ENCODE assay signal across 8 mouse cellular contexts in the genomic region with DNA sequence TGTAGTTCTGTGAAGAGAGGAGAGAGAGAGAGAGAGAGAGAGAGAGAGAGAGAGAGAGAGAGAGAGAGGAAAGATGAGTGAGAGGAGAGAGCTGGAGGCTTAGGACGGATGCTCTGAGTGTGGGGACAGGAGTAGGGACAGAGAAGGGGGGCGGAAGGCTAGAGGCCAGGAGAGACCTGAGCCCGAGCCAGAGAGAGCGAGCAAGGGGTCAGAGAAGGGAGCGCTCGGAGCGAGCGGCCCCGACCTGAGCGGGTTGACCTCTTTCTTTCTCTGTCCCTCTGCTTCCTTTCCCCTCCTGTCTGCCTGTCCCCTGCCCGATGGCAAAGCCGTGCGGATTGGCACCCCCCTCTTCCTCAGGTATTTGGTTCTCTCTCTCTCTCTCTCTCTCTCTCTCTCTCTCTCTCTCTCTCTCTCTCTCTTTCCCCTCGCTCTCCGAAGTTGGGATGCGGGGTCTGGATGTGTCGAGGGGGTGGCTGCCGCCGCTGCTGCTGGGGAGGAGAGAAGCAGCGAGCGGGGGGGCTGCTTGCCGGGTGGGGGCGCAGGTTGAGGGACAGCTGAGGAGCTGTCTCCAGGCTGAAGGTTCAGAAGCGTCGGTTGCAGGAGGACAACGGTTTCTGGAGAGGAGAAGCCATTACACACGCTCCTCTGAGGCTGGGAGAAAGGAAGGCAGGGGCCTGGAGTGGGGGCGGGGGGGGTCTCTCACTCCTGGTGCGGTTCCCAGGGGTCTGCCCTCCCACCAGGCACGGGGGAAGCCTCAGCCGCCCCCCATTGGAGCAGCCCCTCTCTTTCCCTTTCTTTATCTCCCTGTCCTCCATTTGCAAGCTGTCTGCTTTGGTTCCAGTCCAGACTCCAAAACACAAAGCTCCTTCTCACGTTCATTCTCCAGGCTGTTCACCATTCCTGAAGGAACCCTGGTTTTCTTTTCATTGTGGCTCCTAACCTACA. TPM values are rescaled to one million over a fixed set of nuclear protein-coding genes. Genes with fewer than 3 reads are reported as not detected.
DNase-seq lines count a peak whose midpoint lies in the region; ATAC-seq and TF ChIP-seq lines count a peak whose summit lies in the region.

No protein-coding gene starts in this region.

- TF ChIP-seq EP300 in stomach, postnatal 0 days (optimal IDR thresholded peaks at IDR 0.05), result no peak

- peak overlapping the region; percentile 85 for H3K4me2 ChIP-seq in heart, embryonic 14.5 days (ENCODE audit: low read length)
- peak overlapping the region; percentile 89 for H3K4me2 ChIP-seq in stomach, postnatal 0 days (replicated peaks; ENCODE audit: low read depth)

- under 1% methylated on average over 32 of the region's 32 CpGs for WGBS in heart, embryonic 14.5 days
- 1% methylated on average over 12 of the region's 32 CpGs for WGBS in stomach, postnatal 0 days

- peaks cover 6 to 26% of the 10 kb centered on the region in 2 experiments for H3K4me1 ChIP-seq in heart, embryonic 14.5 days (ENCODE audit: control insufficient read depth in 2 of 2, insufficient read depth in 2 of 2, low read length in 2 of 2)
- H3K4me1 ChIP-seq in stomach, postnatal 0 days (replicated peaks; ENCODE audit: control insufficient read depth, insufficient read depth), result peaks cover 3% of the 10 kb centered on the region; the same call in 1 of the 2 replicates

- H3K9ac ChIP-seq in heart, embryonic 14.5 days (ENCODE audit: low read length), result peak overlapping the region; percentile 80
- H3K9ac ChIP-seq in stomach, postnatal 0 days (ENCODE audit: low read length), result peak overlapping the region; percentile 76

- TF ChIP-seq CTCF in stomach, postnatal 0 days (IDR thresholded peaks at IDR 0.05; ENCODE audit: low read depth), result no peak

- peak; percentile 42 for ATAC-seq in cerebellum, adult (ENCODE audit: insufficient number of reproducible peaks, low FRiP score, low TSS enrichment)
- ATAC-seq in heart, embryonic 14.5 days (ENCODE audit: insufficient number of reproducible peaks, insufficient read depth, low FRiP score, low read depth), result peak; percentile 58
- ATAC-seq in stomach, postnatal 0 days (ENCODE audit: low FRiP score, low TSS enrichment), result peak; percentile 60

- H3K4me3 ChIP-seq in heart, embryonic 14.5 days (ENCODE audit: control insufficient read depth in 1 of 2, insufficient read depth in 1 of 2, low read depth in 1 of 2, low read length in 2 of 2), result peak overlapping the region; percentile 72 to 74
- H3K4me3 ChIP-seq in stomach, postnatal 0 days (ENCODE audit: low read depth, low read length), result peak overlapping the region; percentile 71

- no peaks in the 10 kb centered on the region for H3K9me3 ChIP-seq in heart, embryonic 14.5 days (ENCODE audit: control insufficient read depth, low read length)
- H3K9me3 ChIP-seq in stomach, postnatal 0 days (ENCODE audit: control insufficient read depth, low read length), result no peaks in the 10 kb centered on the region

- H3K27ac ChIP-seq in heart, embryonic 14.5 days (replicated peaks in 1 of 2; ENCODE audit: control insufficient read depth in 1 of 2, insufficient read depth in 1 of 2, low read depth in 2 of 2, low read length in 2 of 2), result peak overlapping the region; percentile 77 to 81
- peak overlapping the region; percentile 88 for H3K27ac ChIP-seq in stomach, postnatal 0 days (replicated peaks)

- no peaks in the 10 kb centered on the region for H3K36me3 ChIP-seq in heart, embryonic 14.5 days (ENCODE audit: control insufficient read depth, insufficient read depth, low read length)
- no peaks in the 10 kb centered on the region for H3K36me3 ChIP-seq in stomach, postnatal 0 days (ENCODE audit: control insufficient read depth, insufficient read depth, low read length)

- no peak for DNase-seq in cerebellum, adult 11 months
- DNase-seq in MN1 (ENCODE audit: low spot score), result peak; percentile 48
- DNase-seq in embryo, embryonic 10 days (ENCODE audit: low spot score), result peak; percentile 68
- DNase-seq in kidney, postnatal 4 days, result peak; percentile 67 to 78
- peak; percentile 65 for DNase-seq in mesoderm, embryonic 11.5 days (ENCODE audit: low read depth, low spot score)
- peak; percentile 49 for DNase-seq in stomach, postnatal 0 days (ENCODE audit: low spot score)

- H3K27me3 ChIP-seq in heart, embryonic 14.5 days (ENCODE audit: control insufficient read depth, insufficient read depth, low read length), result no peaks in the 10 kb centered on the region
- no peaks in the 10 kb centered on the region for H3K27me3 ChIP-seq in stomach, postnatal 0 days (ENCODE audit: control insufficient read depth, insufficient read depth, low read length)

RNA-seq across cellular contexts. Expression of a gene that starts 4.0 kb away (rescaled TPM):
- polyA plus RNA-seq in heart, embryonic 14.5 days (2014; fragmentation: Nextera tagmentation; extraction: Ambion mirVana), result 1.7 and 3.7 TPM in 2 replicates
- 0.93 and 1.1 TPM in 2 replicates for polyA plus RNA-seq in stomach, postnatal 0 days (2015; fragmentation: Nextera tagmentation; extraction: Ambion mirVana)
